Mouse (Mus musculus) thymus, adult 2 months (tissue): ENCODE measurements around the gene Epha2.

Experiments
- CTCF ChIP-seq: fragments of 200-500 bp; IDR thresholded peaks from 2 replicates; pipeline ENCODE4 v1.5.1; 2012; ENCODE audit warnings: mild to moderate bottlenecking, control low read depth, low read length, moderate library complexity, borderline replicate concordance; ENCODE audit not compliant: control insufficient read depth, poor library complexity, insufficient read depth; ENCODE audit errors: extremely low read depth
- POLR2A ChIP-seq: fragments of 200-500 bp; IDR thresholded peaks from 2 replicates; pipeline ENCODE4 v1.6.1; 2012; ENCODE audit warnings: mild to moderate bottlenecking, low read length, control low read depth, moderate library complexity; ENCODE audit not compliant: control insufficient read depth, poor library complexity, insufficient read depth; ENCODE audit errors: extremely low read depth

DNA sequence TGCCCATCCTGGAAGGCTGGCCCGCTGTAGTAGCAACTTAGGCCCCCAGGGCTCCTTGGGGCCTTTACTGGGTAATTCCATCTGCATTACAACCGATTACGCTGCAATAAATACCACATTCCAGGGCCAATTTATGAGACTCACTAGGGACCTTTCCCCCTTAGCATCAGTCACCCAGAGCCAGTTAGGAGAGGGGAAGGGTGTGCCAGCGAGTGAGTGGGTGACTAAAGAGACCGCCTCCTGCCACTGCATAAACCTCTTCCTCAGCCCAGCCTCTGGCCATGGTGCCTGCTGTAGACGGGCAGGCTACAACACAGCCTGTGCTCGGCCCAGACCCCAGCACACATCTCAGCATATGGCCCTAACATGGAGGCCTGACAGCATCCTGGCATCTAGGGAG lies 3.1 kb upstream of the Epha2 start:
- TF ChIP-seq CTCF (no peak), POLR2A (no peak)
